Mouse (Mus musculus) kidney, embryonic 16.5 days (tissue): ENCODE measurements around the gene Hesx1. TPM values are rescaled to one million over a fixed set of nuclear protein-coding genes. Genes with fewer than 3 reads are reported as not detected.

Experiments
- ATAC-seq: fragments of 200-750 bp; cut with Nextera tagmentation; 2 replicates; pipeline ENCODE4 v1.8.0; 2017; ENCODE audit warnings: moderate TSS enrichment; ENCODE audit not compliant: low FRiP score, low TSS enrichment
- H3K27ac ChIP-seq: fragments of 300-500 bp; sonication (generic); 2 replicates; pipeline ENCODE4 v1.5.1; 2014; ENCODE audit warnings: low read length
- H3K27me3 ChIP-seq: fragments of 300-500 bp; sonication (generic); 2 replicates; pipeline ENCODE4 v1.6.1; 2014; ENCODE audit warnings: low read length, control low read depth, mixed read lengths; ENCODE audit not compliant: insufficient read depth
- H3K36me3 ChIP-seq: fragments of 300-500 bp; sonication (generic); 2 replicates; pipeline ENCODE4 v1.6.1; 2014; ENCODE audit warnings: low read length, control low read depth, mixed read lengths; ENCODE audit not compliant: insufficient read depth
- H3K4me1 ChIP-seq: fragments of 300-500 bp; sonication (generic); 2 replicates; pipeline ENCODE4 v1.6.1; 2014; ENCODE audit warnings: low read length, control low read depth, mixed read lengths; ENCODE audit not compliant: insufficient read depth
- H3K4me2 ChIP-seq: fragments of 300-500 bp; sonication (generic); replicated peaks from 2 replicates; pipeline ENCODE4 v1.6.1; 2014; ENCODE audit warnings: low read depth, low read length
- H3K4me3 ChIP-seq: fragments of 300-500 bp; sonication (generic); 2 replicates; pipeline ENCODE4 v1.5.1; 2014; ENCODE audit warnings: mild to moderate bottlenecking, low read length
- H3K9ac ChIP-seq: fragments of 300-500 bp; sonication (generic); replicated peaks from 2 replicates; pipeline ENCODE4 v1.6.1; 2014; ENCODE audit warnings: low read length
- H3K9me3 ChIP-seq: fragments of 300-500 bp; sonication (generic); 2 replicates; pipeline ENCODE4 v1.6.1; 2016; ENCODE audit warnings: low read length, control low read depth
- WGBS: fragments of 180-500 bp; shearing (Covaris S2); extraction: QIAGEN DNeasy Blood & Tissue Kit; methylation state at CpG from one replicate; pipeline ENCODE4 v1.1.7; 2014; 5-methylcytosine and 5-hydroxymethylcytosine counted together
- polyA plus RNA-seq: library from polyadenylated mRNA; unstranded; fragments of >200 nt; fragmentation: Nextera tagmentation; extraction: Ambion mirVana; gene quantifications from 2 replicates; pipeline ENCODE4 v1.2.1, GENCODE M21; 2015

Gene Hesx1
- polyA plus RNA-seq, 1 experiment from 2014 or later = 0.65 TPM

GRCm38 (mm10) chr14:27004906-27005305, 10.7 kb downstream of the Hesx1 start:
- Histone ChIP-seq H3K4me1 (0 out of 2 replicates have a peak, but pooled peaks cover 6% of the 10 kb centered on the region), H3K9ac (no peak overlapping the region), H3K4me2 (no peak overlapping the region), H3K4me3 (no peak overlapping the region), H3K27ac (no peak overlapping the region), H3K27me3 (peaks cover 3% of the 10 kb centered on the region; the same call in 1 of the 2 replicates), H3K9me3 (no peaks in the 10 kb centered on the region), H3K36me3 (no peaks in the 10 kb centered on the region)
- WGBS = 67% methylated on average over 7 of the region's 7 CpGs
- no peak for ATAC-seq

- Histone ChIP-seq H3K4me2 (no peak overlapping the region), H3K27me3 (peaks cover 3% of the 10 kb centered on the region; the same call in 1 of the 2 replicates), H3K4me3 (no peak overlapping the region), H3K9ac (no peak overlapping the region), H3K27ac (no peak overlapping the region), H3K4me1 (no peaks in the 10 kb centered on the region), H3K36me3 (no peaks in the 10 kb centered on the region), H3K9me3 (no peaks in the 10 kb centered on the region)
- WGBS = 53% methylated on average over 6 of the region's 6 CpGs
- no peak for ATAC-seq
Observed at GRCm38 (mm10) chr14:27005937-27006336, 11.7 kb downstream of the Hesx1 start.

GRCm38 (mm10) chr14:27011561-27011960, 17.3 kb downstream of the Hesx1 start:
- Histone ChIP-seq H3K27ac (no peak overlapping the region), H3K9ac (no peak overlapping the region), H3K9me3 (no peaks in the 10 kb centered on the region), H3K4me3 (no peak overlapping the region), H3K36me3 (no peaks in the 10 kb centered on the region), H3K27me3 (no peaks in the 10 kb centered on the region), H3K4me2 (no peak overlapping the region), H3K4me1 (no peaks in the 10 kb centered on the region)
- WGBS = 78% methylated on average over 5 of the region's 5 CpGs
- ATAC-seq = no peak

GRCm38 (mm10) chr14:27013658-27014057, 19.4 kb downstream of the Hesx1 start:
- WGBS = 24% methylated on average over 4 of the region's 4 CpGs
- no peak overlapping the region for H3K27ac ChIP-seq
- no peak for ATAC-seq
- H3K27me3 ChIP-seq = no peaks in the 10 kb centered on the region
- no peak overlapping the region for H3K4me2 ChIP-seq
- H3K4me1 ChIP-seq = no peaks in the 10 kb centered on the region
- H3K4me3 ChIP-seq = no peak overlapping the region
- H3K9me3 ChIP-seq = no peaks in the 10 kb centered on the region
- H3K9ac ChIP-seq = no peak overlapping the region
- no peaks in the 10 kb centered on the region for H3K36me3 ChIP-seq

- 94% methylated on average over 2 of the region's 2 CpGs for WGBS
- H3K9me3 ChIP-seq = no peaks in the 10 kb centered on the region
- no peaks in the 10 kb centered on the region for H3K36me3 ChIP-seq
- no peak overlapping the region for H3K9ac ChIP-seq
- no peaks in the 10 kb centered on the region for H3K27me3 ChIP-seq
- no peak overlapping the region for H3K4me2 ChIP-seq
- no peak for ATAC-seq
- no peak overlapping the region for H3K27ac ChIP-seq
- H3K4me3 ChIP-seq = no peak overlapping the region
- H3K4me1 ChIP-seq = no peaks in the 10 kb centered on the region
Observed at GRCm38 (mm10) chr14:27017936-27018335, 23.7 kb downstream of the Hesx1 start.

GRCm38 (mm10) chr14:27019850-27020249, 25.6 kb downstream of the Hesx1 start:
- Histone ChIP-seq H3K27ac (no peak overlapping the region), H3K4me3 (no peak overlapping the region), H3K9ac (no peak overlapping the region), H3K4me1 (no peaks in the 10 kb centered on the region), H3K36me3 (no peaks in the 10 kb centered on the region), H3K4me2 (no peak overlapping the region), H3K27me3 (no peaks in the 10 kb centered on the region), H3K9me3 (no peaks in the 10 kb centered on the region)
- no peak for ATAC-seq
- 73% methylated on average over 14 of the region's 14 CpGs for whole genome bisulfite sequencing

GRCm38 (mm10) chr14:27022876-27023275, 28.7 kb downstream of the Hesx1 start:
- Histone ChIP-seq H3K4me2 (no peak overlapping the region), H3K9me3 (no peaks in the 10 kb centered on the region), H3K4me3 (no peak overlapping the region), H3K9ac (no peak overlapping the region), H3K36me3 (no peaks in the 10 kb centered on the region), H3K27me3 (no peaks in the 10 kb centered on the region), H3K27ac (no peak overlapping the region), H3K4me1 (no peaks in the 10 kb centered on the region)
- 41% methylated on average over 11 of the region's 11 CpGs for WGBS
- ATAC-seq = no peak

- H3K27ac ChIP-seq = no peak overlapping the region
- H3K4me2 ChIP-seq = no peak overlapping the region
- H3K4me1 ChIP-seq = peaks cover 3% of the 10 kb centered on the region; the same call in 1 of the 2 replicates
- H3K4me3 ChIP-seq = no peak overlapping the region
- ATAC-seq = no peak
- 74% methylated on average over 4 of the region's 4 CpGs for WGBS
- no peak overlapping the region for H3K9ac ChIP-seq
- H3K27me3 ChIP-seq = no peaks in the 10 kb centered on the region
- no peaks in the 10 kb centered on the region for H3K36me3 ChIP-seq
- H3K9me3 ChIP-seq = no peaks in the 10 kb centered on the region
Observed at GRCm38 (mm10) chr14:27024664-27025063, 30.4 kb downstream of the Hesx1 start.

GRCm38 (mm10) chr14:27029771-27030173, 35.6 kb downstream of the Hesx1 start:
- Histone ChIP-seq H3K36me3 (no peaks in the 10 kb centered on the region), H3K9ac (no peak overlapping the region), H3K4me2 (no peak overlapping the region), H3K9me3 (no peaks in the 10 kb centered on the region; the same call in 1 of the 2 replicates), H3K4me3 (no peak overlapping the region), H3K4me1 (peaks cover 3% of the 10 kb centered on the region; the same call in 1 of the 2 replicates), H3K27ac (no peak overlapping the region), H3K27me3 (no peaks in the 10 kb centered on the region)
- WGBS = 4% methylated on average over 15 of the region's 15 CpGs
- ATAC-seq = peak; percentile 71; the same call in 1 of the 2 replicates

GRCm38 (mm10) chr14:27031142-27031541, 36.9 kb downstream of the Hesx1 start:
- Histone ChIP-seq H3K9me3 (no peaks in the 10 kb centered on the region; the same call in 1 of the 2 replicates), H3K4me2 (no peak overlapping the region), H3K27me3 (no peaks in the 10 kb centered on the region), H3K27ac (no peak overlapping the region), H3K36me3 (no peaks in the 10 kb centered on the region), H3K4me3 (no peak overlapping the region), H3K4me1 (peaks cover 3% of the 10 kb centered on the region; the same call in 1 of the 2 replicates), H3K9ac (no peak overlapping the region)
- peak; percentile 35 for ATAC-seq
- 15% methylated on average over 4 of the region's 4 CpGs for WGBS
